Mouse (Mus musculus): ENCODE measurements around the gene Zfp777.

DNA sequence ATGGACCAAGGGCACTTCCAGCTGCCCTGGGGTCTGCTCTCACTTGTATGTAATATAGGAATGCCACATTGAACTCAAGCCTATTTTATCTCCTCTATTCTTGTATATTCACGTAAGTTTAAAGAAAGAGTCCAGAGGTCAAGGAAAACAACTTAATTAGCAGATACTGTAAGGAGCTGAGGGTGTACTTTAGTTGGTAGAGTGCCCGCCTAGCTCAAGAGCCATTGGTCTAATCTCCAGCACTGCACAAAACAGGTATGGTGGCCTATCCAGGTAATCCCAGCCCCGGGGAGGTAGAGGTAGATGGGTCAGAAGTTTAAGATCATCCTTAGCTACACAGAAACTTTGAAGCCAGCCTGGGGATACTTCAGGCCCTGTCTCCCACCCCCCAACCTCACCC, 18.8 kb upstream of the Zfp777 start:
- TF ChIP-seq POLR2A (IDR thresholded peaks at IDR 0.05; ENCODE audit: borderline replicate concordance, insufficient read depth, low read length): no peak
- no peak for TF ChIP-seq CTCF (IDR thresholded peaks at IDR 0.05; ENCODE audit: borderline replicate concordance, insufficient read depth, low read depth, low read length)
